Mouse (Mus musculus): ENCODE measurements around the gene Esrrb. TPM values are rescaled to one million over a fixed set of nuclear protein-coding genes. Genes with fewer than 3 reads are reported as not detected.

Gene Esrrb
- total and polyA plus RNA-seq, 3 experiments = 14.3 to 33.8 (median 21.9) TPM

- intact Hi-C loops (cut with DNase I) = loop anchor here (10.0 kb wide), 1 partner anchor 1015 kb away; the partner anchor contains the start of gene Fos
- no peak for DNase-seq
- Histone ChIP-seq H3K27ac (no peak overlapping the region), H3K79me2 (replicated peaks; ENCODE audit: control insufficient read depth, insufficient read depth, low read length) (no peaks in the 10 kb centered on the region), H3K27me3 (ENCODE audit: control insufficient read depth, insufficient read depth, low read length) (no peaks in the 10 kb centered on the region), H3K4me1 (ENCODE audit: control insufficient read depth, insufficient read depth, low read length) (no peaks in the 10 kb centered on the region; the same call in 1 of the 2 replicates), H3K9ac (ENCODE audit: low read depth, low read length) (no peak overlapping the region), H3K4me3 (no peak overlapping the region), H3K36me3 (ENCODE audit: control insufficient read depth, insufficient read depth, low read length) (no peaks in the 10 kb centered on the region)
- TF ChIP-seq POLR2A (IDR thresholded peaks at IDR 0.05; ENCODE audit: insufficient read depth, low read depth, low read length) = no peak
- WGBS = 78% methylated on average over 5 of the region's 5 CpGs
These were observed 129.1 kb downstream of the Esrrb start for GRCm38 (mm10) chr12:86490052-86490451.

DNA sequence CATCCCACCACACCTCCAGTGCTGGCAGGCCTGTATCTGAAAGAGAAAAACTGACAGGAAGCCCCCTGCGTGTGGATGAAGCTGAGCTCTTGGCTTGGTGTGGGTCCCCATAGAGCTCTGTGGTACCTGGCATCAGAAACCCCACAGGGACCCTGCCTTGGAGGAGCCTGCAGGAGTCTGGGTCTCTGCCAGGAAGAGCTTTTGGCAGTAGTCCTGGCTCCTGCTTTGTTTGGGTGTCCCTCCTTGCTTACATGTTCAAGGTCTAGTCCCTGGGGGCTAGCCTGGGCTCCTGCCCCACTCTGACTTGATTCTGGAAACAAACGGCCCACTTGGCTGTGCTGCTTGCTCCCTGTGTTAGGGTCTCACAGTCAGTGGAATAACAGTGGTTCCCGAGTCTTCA lies 130.6 kb downstream of the Esrrb start:
- Histone ChIP-seq H3K27ac (no peak overlapping the region), H3K27me3 (ENCODE audit: control insufficient read depth, insufficient read depth, low read length) (no peaks in the 10 kb centered on the region), H3K36me3 (ENCODE audit: control insufficient read depth, insufficient read depth, low read length) (no peaks in the 10 kb centered on the region), H3K4me3 (no peak overlapping the region), H3K4me1 (ENCODE audit: control insufficient read depth, insufficient read depth, low read length) (no peaks in the 10 kb centered on the region; the same call in 1 of the 2 replicates), H3K9ac (ENCODE audit: low read depth, low read length) (no peak overlapping the region), H3K79me2 (replicated peaks; ENCODE audit: control insufficient read depth, insufficient read depth, low read length) (no peaks in the 10 kb centered on the region)
- 45% methylated on average over 3 of the region's 3 CpGs for WGBS
- peak; percentile 25 to 28 for DNase-seq
- intact Hi-C loops (cut with DNase I) = loop anchor here (10.0 kb wide), 1 partner anchor 1017 kb away; the partner anchor contains the start of gene Fos
- TF ChIP-seq EP300 (IDR thresholded peaks at IDR 0.05; ENCODE audit: insufficient read depth, low read depth, low read length) (no peak), CTCF (IDR thresholded peaks at IDR 0.05) (no peak), POLR2A (IDR thresholded peaks at IDR 0.05; ENCODE audit: insufficient read depth, low read depth, low read length) (no peak)

GRCm38 (mm10) chr12:86492822-86493221 lies 131.9 kb downstream of the Esrrb start:
- H3K4me1 ChIP-seq (ENCODE audit: control insufficient read depth, insufficient read depth, low read length) = no peaks in the 10 kb centered on the region; the same call in 1 of the 2 replicates
- H3K79me2 ChIP-seq (replicated peaks; ENCODE audit: control insufficient read depth, insufficient read depth, low read length) = no peaks in the 10 kb centered on the region
- intact Hi-C loops (cut with DNase I) = loop anchor here (10.0 kb wide), 1 partner anchor 1018 kb away; the partner anchor contains the start of gene Fos
- TF ChIP-seq CTCF (IDR thresholded peaks at IDR 0.05) = no peak
- TF ChIP-seq POLR2A (IDR thresholded peaks at IDR 0.05; ENCODE audit: insufficient read depth, low read depth, low read length) = no peak
- no peak for TF ChIP-seq EP300 (IDR thresholded peaks at IDR 0.05; ENCODE audit: insufficient read depth, low read depth, low read length)
- WGBS = 16% methylated on average over 9 of the region's 9 CpGs
- peak overlapping the region; percentile 0; the same call in 1 of the 2 replicates for H3K4me3 ChIP-seq
- no peaks in the 10 kb centered on the region for H3K36me3 ChIP-seq (ENCODE audit: control insufficient read depth, insufficient read depth, low read length)
- DNase-seq = no peak
- H3K9ac ChIP-seq (ENCODE audit: low read depth, low read length) = 0 out of 2 replicates have a peak overlapping the region, but pooled peaks have one; percentile 2
- peak overlapping the region; percentile 38 for H3K27ac ChIP-seq
- H3K27me3 ChIP-seq (ENCODE audit: control insufficient read depth, insufficient read depth, low read length) = no peaks in the 10 kb centered on the region

GRCm38 (mm10) chr12:86497126-86497525 lies 136.2 kb downstream of the Esrrb start:
- Histone ChIP-seq H3K4me1 (ENCODE audit: control insufficient read depth, insufficient read depth, low read length) (peaks cover 6% of the 10 kb centered on the region; the same call in 1 of the 2 replicates), H3K27me3 (ENCODE audit: control insufficient read depth, insufficient read depth, low read length) (no peaks in the 10 kb centered on the region), H3K9ac (ENCODE audit: low read depth, low read length) (no peak overlapping the region), H3K79me2 (replicated peaks; ENCODE audit: control insufficient read depth, insufficient read depth, low read length) (no peaks in the 10 kb centered on the region), H3K27ac (no peak overlapping the region), H3K4me3 (no peak overlapping the region), H3K36me3 (ENCODE audit: control insufficient read depth, insufficient read depth, low read length) (no peaks in the 10 kb centered on the region; the same call in 1 of the 2 replicates)
- no peak for TF ChIP-seq EP300 (IDR thresholded peaks at IDR 0.05; ENCODE audit: insufficient read depth, low read depth, low read length)
- no peak for TF ChIP-seq CTCF (IDR thresholded peaks at IDR 0.05)
- no peak for TF ChIP-seq POLR2A (IDR thresholded peaks at IDR 0.05; ENCODE audit: insufficient read depth, low read depth, low read length)
- WGBS = over 99% methylated on average over 4 of the region's 4 CpGs
- intact Hi-C loops (cut with DNase I) = loop anchor here (10.0 kb wide), 1 partner anchor 1022 kb away; the partner anchor contains the start of gene Fos
- DNase-seq = no peak

GRCm38 (mm10) chr12:86498765-86499164 lies 137.8 kb downstream of the Esrrb start:
- intact Hi-C loops (cut with DNase I) = loop anchor here (10.0 kb wide), 1 partner anchor 1024 kb away; the partner anchor contains the start of gene Fos
- 4% methylated on average over 6 of the region's 6 CpGs for WGBS
- H3K79me2 ChIP-seq (replicated peaks; ENCODE audit: control insufficient read depth, insufficient read depth, low read length) = no peaks in the 10 kb centered on the region
- peak overlapping the region; percentile 70 for H3K27ac ChIP-seq
- no peak; the same call in 1 of the 2 replicates for TF ChIP-seq CTCF (IDR thresholded peaks at IDR 0.05)
- TF ChIP-seq EP300 (IDR thresholded peaks at IDR 0.05; ENCODE audit: insufficient read depth, low read depth, low read length) = peak; percentile 69; the same call in 1 of the 2 replicates
- peaks cover 6% of the 10 kb centered on the region; the same call in 1 of the 2 replicates for H3K4me1 ChIP-seq (ENCODE audit: control insufficient read depth, insufficient read depth, low read length)
- no peaks in the 10 kb centered on the region for H3K27me3 ChIP-seq (ENCODE audit: control insufficient read depth, insufficient read depth, low read length)
- peak; percentile 72 to 83 for DNase-seq
- no peaks in the 10 kb centered on the region; the same call in 1 of the 2 replicates for H3K36me3 ChIP-seq (ENCODE audit: control insufficient read depth, insufficient read depth, low read length)
- no peak overlapping the region for H3K4me3 ChIP-seq
- no peak overlapping the region for H3K9ac ChIP-seq (ENCODE audit: low read depth, low read length)

DNA sequence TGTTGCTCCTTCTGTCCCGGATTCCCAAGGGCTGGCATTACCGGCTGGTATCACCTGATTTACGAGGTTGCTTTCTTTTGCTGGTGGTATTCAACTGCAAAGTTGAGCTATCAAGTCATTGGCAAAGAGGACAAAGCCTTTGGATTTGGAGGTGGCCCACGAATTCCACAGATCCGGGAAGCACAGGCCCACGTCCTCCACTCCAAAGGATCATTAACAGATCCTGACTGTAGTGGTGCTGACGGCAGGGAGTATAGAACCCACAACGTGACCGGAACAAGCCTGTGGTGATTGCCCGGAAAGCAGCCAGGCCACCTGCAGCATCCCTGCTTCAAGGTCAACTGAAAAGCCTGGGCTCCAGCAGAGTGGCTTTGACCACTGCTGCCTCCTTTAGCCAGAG lies 140.8 kb downstream of the Esrrb start:
- no peaks in the 10 kb centered on the region for H3K27me3 ChIP-seq (ENCODE audit: control insufficient read depth, insufficient read depth, low read length)
- H3K4me1 ChIP-seq (ENCODE audit: control insufficient read depth, insufficient read depth, low read length) = peaks cover 6% of the 10 kb centered on the region; the same call in 1 of the 2 replicates
- intact Hi-C loops (cut with DNase I) = no loop called here
- WGBS = 67% methylated on average over 10 of the region's 10 CpGs
- H3K36me3 ChIP-seq (ENCODE audit: control insufficient read depth, insufficient read depth, low read length) = no peaks in the 10 kb centered on the region; the same call in 1 of the 2 replicates
- no peaks in the 10 kb centered on the region for H3K79me2 ChIP-seq (replicated peaks; ENCODE audit: control insufficient read depth, insufficient read depth, low read length)
- no peak for TF ChIP-seq EP300 (IDR thresholded peaks at IDR 0.05; ENCODE audit: insufficient read depth, low read depth, low read length)
- no peak for TF ChIP-seq POLR2A (IDR thresholded peaks at IDR 0.05; ENCODE audit: insufficient read depth, low read depth, low read length)
- TF ChIP-seq CTCF (IDR thresholded peaks at IDR 0.05) = no peak
- no peak overlapping the region for H3K27ac ChIP-seq
- no peak overlapping the region for H3K4me3 ChIP-seq
- no peak for DNase-seq
- no peak overlapping the region for H3K9ac ChIP-seq (ENCODE audit: low read depth, low read length)
